Mouse (Mus musculus) heart, postnatal 14 days (tissue): ENCODE measurements at regions not wholly inside any gene's neighbourhood (a gene's known extent, or its start where the extent isn't known, plus 50 kb on each side); places are given as distances from the start of the nearest gene placed in this dataset.
"Not testable (repeated sequence)": the region's sequence is repeated elsewhere in the genome, so short reads cannot be mapped to it uniquely, and the experiment has no call there.

ENCODE experiments used
- DNase-seq, 2 experiments: peaks; one replicate each; pipeline ENCODE4 v3.0.0; 2021 to 2022
- intact Hi-C: fragments of 180-260 bp; cut with DNase I; formaldehyde crosslinking; loops from one replicate; pipeline ENCODE4 v1.15.1; 2025

DNA sequence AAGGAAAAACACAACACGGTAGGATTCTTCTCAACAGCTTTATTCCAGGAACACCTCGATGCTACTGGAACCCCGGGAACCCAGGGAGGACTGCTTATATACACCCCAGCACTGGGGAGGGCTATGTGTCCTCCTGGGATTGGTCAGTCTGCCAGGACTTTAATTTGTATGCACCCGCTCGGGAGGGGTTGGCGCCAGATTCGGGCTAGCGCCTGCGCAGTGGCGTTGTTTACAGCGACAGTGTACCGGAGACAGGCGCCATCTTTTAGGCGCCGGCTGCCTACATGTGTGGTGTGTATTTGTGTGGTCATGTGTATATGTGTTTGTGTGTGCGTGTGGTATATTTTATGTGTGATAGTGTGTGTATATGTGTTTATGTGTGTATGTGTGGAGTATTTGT, 191.4 kb downstream of the Cdca7 start:
- intact Hi-C loops, DNase-seq: not testable (repeated sequence)

DNA sequence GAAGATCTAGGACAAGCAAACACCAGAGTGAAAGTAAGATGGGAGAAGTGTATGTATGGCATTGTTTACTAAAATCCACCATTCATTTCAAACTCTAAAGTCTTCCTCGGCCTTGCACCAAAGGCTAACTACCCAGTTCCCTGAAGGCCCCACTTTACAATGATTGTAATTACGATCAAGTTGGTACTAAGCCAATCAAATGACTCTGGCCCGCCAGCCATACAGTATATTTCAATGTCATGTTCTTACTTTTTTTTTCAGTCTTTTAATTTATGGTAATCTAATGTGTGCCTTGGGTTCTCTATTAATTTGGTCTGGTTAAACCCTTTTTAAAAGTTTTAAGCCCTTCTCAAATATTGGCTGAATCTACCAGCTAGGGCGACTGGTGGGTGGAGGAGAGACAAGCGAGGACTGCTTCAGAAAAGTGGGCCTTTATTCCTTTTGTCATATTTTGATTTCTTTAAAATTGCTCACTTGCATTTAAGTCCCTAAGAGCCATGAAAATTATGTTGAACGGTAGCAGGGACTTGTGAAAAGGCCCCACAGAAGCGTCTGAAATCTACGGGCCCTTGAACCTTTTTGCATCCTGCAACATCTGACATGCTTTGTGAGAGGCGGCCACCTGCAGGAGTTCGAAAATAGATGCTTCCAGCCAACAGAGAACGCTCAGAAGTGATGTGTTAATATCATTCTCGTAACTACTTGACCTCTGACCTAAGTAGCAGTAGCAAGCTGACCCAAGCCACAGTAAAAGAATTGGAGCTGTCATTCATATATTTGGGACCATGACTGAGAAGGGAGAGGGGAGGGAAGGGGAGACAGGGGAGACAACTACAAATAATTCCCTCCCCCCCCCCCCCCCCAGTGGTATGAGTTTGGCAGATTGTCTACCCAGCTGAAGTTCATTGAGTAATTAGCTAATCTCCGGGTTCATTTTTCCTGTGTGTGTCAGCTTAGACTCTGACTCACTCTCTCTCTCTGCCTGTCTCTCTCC, 197.2 kb downstream of the Cdca7 start:
- no peak for DNase-seq
- intact Hi-C loops, result no loop called here

DNA sequence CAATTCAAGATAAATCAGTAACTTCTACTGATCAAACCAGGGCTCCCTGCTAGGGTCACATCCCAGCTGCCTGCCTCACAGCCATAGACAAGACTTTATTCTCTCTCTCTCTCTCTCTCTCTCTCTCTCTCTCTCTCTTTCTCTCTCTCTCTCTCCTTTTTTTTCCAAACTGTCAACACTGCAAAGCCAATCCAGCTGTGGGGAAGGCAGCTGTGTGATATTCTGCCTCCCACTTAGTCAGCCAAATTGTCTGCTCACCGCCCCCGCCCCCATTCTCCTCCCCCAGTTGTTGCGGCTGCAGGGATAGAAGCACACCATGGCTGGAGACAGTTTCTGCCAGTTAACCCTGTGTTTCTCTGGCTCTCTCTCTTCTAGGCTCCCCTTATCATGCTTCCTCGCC, 198.3 kb downstream of the Cdca7 start:
- intact Hi-C loops, result no loop called here
- DNase-seq, result peak; percentile 66 to 71

DNA sequence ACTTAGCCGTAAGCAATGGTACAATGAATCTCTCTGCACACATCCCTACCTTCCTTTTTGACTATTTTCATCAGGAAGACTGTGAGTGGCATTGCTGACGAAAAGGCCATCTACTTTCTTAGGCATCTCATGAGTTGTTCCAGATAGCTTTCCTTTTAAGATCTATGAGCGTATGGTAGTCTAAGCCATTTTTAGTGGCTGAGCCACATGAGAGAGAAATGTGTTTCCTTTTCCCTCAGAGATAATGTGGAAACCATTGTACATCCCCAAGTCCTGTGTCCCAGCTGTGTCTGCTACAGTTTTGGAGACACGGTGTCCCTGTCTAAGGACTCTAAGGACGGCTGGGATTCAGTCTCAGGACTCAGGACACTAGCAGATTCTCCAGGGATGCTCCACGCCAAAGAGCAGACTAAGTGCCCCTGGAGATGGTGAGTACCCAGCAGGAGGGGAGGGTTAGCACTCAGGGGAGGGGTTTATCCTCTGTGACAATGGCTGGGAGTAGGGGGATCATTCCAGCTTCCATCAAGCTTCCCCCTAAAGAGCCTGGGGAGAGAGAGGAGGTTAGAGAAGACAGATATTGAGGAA, 199.0 kb downstream of the Cdca7 start:
- intact Hi-C loops, result no loop called here
- DNase-seq, result peak in 1 of 2 experiments; percentile 10

DNA sequence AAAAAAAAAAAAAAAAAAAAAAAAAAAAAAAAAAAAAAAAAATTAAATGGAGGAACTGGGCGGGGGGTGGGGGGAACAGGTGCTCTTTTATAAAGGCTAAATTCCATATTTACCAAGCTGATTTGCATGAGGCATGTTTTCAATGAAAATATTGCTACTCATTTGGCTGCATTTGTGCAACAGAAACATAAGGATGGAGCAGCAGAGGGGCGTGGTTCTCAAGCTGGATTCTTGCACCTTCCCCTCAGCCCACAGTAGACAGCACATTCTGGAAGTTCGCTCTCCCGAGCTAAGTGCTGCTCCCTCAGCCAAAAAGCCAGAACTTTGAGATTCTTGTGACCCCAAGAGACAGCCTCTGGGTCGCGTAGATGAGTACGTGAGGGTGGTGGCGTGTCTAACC, 201.8 kb downstream of the Cdca7 start:
- DNase-seq, result no peak
- intact Hi-C loops, result no loop called here

DNA sequence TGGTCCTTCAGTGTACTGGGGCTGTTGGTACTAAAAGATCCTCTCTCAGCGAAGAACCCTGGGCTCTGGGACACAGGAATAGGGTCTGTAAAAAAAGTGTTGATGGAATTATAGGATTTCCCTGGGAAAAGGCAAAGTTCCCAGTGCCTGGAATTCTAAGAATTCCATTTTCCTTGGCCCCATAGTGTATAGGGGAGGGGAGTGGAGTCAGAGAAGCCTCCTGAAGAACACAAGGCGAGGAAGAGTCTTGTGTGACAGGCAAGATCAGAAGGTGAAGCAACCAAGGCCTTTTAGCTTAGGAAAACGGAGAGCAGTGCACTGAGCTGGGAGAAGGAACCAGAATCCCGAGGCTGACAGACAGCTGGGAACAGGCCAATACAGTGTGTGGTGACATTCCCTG, 212.1 kb downstream of the Cdca7 start:
- DNase-seq, result no peak
- intact Hi-C loops, result no loop called here

DNA sequence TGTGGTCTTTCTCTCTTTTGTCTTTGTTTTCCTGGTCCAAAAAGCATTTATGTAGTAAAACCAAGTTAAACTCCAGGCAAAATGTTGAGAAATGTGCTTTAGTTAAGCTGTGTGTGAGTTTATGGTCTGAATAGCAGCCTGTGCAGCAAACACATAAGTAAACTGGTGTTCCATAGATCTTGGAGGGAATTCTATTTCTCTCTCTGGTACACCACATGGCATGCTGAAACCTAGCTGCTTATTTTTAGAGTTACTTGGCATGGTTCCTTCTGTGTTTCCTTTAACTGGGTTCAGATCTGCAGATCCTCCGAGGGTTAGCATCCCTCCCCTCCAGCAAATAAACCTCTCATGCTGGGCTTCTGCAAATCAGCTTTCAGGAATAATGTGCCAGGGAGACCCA, 225.1 kb downstream of the Cdca7 start:
- intact Hi-C loops, result no loop called here
- no peak for DNase-seq

DNA sequence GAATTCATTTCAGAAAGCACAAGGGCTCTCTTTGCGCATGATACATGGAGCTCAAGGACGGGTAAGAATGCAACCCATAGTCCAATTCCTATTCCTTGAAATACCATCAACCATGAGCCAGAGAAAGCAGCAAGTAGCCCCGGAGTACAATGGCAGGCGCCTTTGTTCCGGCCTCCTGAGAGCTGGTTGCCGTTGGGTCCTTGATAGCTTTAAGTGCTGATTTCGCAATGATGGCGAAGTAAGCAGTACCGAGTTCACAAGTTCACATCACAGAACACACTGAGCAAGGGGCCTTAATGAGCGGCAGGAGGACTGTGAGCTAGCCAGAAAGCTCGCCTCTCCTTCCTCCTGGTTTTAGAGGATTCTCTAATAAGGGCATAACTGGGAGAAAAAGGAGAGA, 227.3 kb downstream of the Cdca7 start:
- intact Hi-C loops, result no loop called here
- DNase-seq, result no peak

DNA sequence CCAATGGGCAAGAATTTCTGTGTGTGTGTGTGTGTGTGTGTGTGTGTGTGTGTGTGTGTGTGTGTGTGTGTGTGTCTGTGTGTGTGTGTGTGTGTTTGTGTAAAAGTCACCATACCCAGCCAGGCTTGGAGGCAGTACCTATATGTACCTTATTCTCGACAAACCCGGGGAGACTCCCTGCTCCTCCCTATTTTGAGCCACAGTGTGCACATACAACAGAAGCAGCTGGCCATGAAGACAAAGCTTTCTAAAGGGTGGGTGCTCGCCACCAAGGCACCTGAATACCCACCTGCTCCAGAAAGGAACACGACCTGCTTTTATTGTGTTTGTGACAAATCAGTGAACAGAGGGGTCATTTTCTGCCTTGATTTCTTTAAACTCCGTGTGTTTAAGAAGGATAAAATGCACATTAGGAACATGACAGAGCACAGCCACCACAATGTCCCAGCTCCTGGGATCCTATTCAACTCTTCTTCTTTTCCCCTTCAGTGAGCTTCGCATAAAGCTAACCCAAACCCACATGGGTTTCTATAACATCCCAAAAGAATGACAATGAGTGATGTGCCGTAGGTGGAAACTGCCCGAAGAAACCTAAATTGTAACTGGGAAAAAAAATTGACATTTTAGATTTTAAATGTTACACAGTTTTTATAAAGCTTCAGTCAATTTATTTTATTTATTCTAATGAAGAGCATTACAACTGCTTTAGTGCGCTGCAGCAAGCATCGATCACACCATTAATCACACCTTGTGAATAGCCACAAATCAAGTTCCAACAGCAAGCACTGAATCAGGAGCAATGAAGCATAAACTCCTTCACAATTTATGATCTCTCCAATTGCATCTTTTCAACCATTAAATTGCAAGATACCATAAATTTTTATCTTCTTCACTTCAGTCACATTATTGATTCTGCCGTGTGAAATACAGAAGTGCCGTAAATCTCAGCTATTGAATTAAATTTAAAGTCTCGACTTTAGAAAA, 232.0 kb downstream of the Cdca7 start:
- intact Hi-C loops, result no loop called here

DNA sequence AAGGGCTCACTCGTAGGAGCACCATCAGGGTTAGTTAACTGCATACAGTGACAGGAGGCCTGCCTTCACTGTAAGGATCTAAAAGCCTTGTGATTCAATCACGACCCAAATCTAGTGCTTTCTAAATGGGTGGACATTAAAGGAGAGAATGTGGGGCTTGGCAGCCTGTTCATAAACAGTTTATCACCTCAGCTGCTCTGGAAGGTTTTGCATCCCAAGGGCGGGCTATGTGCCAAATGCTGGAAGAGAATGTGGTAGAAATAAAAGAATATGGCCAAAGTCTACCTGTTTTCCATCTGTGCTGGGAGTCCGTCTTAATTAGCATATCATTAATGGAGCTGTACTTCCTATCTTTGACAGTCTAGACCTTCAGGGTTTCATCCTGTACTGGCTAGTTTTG, 241.0 kb downstream of the Cdca7 start:
- intact Hi-C loops, result no loop called here

More for the DNA sequence above, 232.0 kb downstream of the Cdca7 start:
- DNase-seq, result no peak

DNA sequence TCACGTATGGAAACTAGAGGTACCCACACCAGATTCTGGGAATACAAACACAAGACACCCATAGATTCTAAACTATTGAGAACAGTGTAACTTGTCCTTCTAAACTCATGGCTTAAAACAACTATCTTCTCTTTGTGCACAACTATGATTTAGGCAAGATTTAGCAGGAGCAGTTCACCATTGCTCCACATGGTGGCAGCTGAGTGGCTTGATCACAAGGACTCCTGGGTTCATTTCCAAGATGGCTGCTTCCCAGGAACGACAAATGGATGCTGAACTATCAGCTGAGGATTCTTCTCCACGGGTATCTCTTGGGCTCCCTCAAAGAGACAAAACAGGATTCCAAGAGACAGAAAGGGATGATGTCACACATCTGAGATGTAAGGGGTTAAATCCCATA, 251.5 kb downstream of the Sp3 start:
- DNase-seq, result peak; percentile 55 to 81
- intact Hi-C loops, result loop anchor here (2.0 to 10.0 kb wide), 3 partner anchors 214 to 549 kb away; no protein-coding TSS in a partner anchor

More for the DNA sequence above, 241.0 kb downstream of the Cdca7 start:
- DNase-seq, result no peak

DNA sequence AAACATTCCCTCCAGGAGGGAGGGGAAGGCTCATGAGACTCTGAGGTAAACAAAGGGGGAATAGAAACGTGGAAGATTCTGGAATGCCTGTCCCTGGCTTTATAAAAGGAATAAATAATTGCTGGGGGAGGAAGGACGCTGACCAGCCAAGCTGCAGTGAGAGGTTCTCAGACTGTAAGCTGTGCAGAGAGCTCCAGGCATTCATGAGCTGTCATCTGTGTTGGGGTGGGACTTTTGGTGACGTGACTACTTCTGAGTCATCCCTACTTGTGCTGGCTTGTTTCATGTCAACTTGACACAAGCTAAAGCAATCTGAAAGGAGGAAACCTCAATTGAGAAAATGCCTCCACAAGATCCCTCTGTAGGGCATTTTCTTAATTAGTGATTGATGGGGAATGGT, 246.9 kb downstream of the Sp3 start:
- no peak for DNase-seq
- intact Hi-C loops, result loop anchor here (5.0 kb wide), 1 partner anchor 334 kb away; no protein-coding TSS in a partner anchor

DNA sequence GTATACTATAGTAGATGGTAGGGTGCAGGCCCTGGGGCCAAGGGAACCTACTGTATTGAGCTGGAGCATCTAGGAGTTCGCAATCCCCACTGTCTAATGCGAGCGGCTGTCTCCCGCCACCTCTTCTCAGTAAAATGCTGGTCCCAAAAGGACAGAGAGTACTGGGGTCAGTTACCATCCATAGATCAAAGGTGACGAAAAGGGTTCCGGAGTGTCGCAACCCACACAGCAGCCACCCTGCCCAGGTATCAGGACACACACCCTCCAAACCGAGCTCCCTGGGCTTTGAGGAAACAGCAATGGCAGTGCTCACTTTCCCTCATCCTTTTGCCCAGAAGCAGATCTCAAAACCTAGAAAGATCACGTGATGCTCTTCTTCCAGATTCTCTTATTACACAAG, 245.2 kb downstream of the Sp3 start:
- intact Hi-C loops, result no loop called here
- DNase-seq, result no peak

DNA sequence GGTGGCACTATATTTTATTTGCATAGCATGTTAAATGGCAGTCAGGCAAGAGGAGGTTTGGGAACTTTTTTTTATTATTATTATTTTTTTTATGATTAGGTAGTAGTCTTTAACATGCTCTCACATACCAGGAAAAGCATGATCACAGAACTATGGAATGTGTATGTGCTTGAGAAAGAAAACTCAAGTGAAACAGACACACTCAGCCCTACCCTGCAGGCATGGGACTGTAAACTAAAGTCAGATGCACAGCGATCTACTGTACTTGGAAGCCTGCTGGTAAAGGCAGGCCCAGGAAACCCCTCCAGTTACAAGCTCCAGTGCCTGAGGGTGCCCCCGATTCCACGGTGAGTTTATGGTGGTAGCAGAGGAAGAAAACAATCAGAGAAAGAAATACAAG, 243.6 kb downstream of the Sp3 start:
- intact Hi-C loops, result no loop called here

DNA sequence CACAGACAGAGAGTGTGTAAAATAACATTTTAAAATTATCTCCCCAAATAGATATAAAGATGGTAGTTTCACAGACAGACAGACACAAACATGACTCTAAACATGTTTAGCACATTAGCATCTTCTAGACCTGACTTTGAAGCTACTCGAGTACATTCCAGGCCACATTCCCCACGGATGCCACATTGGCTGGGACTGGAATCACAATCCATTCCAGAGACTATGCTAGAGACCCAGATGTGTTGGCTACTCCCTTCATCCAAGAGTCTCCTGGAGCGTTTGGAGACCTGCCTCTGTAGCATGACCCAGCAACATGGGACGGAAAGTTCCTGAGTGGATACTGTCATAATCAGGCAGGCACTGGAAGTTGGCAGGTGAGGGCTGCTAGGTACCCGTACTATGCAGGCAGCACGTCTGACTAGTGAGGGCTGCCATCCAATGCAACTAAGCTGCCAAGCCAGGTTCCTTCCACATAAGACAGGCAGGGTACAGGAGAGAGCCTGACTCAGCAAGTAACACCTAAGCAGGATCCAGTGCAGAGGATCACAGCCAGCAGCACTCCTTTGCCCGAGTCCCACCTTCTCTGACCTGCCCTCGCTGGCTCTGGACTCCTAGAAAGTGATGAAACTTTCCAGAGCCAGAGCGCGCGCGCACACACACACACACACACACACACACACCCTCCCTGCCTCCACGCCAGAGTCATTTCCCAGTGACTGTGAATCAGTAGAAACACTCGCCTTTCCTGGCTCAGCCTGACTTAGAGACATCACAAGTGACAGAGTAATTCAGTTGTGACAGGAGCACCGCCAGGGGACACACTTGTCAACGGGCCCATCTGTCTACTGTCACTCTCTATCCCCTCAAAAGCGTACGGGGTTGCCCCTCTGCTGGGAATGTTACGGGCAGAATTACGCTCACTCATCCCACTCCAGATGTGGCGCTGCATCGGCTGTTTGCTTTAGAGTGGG, 239.6 kb downstream of the Sp3 start:
- intact Hi-C loops, result no loop called here
- DNase-seq, result peak; percentile 41 to 57

More for the DNA sequence above, 243.6 kb downstream of the Sp3 start:
- DNase-seq, result no peak

DNA sequence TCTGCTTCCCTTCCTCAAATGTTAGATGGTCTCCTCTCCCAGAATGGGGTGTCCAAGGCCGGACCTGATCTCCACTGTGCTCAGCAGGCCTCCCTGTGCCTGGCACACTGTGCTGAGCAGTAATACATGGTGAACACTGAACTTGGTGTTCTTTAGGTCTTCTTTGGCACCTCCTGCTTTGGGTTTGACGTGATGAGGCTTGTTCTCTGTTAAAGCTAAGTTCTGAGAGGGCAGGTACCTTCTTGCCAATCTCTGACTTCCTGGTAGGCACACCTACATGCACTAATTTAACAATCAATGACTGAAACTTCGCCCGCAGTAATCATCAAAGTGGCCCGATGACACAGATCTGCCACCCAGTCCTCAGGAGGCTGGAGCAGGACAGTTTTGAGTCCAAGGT, 238.5 kb downstream of the Sp3 start:
- no peak for DNase-seq
- intact Hi-C loops, result no loop called here

DNA sequence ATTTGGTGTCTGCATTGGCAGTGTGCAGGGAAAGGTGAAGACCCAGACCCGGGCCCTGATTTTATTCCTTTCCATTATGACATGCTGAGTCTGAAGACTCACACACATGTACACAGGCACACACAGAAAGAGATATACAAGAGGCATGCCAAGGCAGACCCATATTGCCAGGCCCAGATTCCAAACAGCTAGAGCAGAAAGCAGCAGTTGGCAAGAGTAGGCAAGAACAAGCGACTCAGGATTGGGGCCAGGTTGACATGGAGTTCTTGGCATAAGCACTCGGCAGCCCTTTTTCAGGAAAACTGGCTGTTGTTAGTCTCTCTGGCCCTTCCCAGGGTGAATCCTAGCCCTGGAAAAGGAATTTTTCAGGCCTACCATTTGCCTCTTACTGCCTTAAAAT, 236.6 kb downstream of the Sp3 start:
- DNase-seq, result peak; percentile 13 to 33

DNA sequence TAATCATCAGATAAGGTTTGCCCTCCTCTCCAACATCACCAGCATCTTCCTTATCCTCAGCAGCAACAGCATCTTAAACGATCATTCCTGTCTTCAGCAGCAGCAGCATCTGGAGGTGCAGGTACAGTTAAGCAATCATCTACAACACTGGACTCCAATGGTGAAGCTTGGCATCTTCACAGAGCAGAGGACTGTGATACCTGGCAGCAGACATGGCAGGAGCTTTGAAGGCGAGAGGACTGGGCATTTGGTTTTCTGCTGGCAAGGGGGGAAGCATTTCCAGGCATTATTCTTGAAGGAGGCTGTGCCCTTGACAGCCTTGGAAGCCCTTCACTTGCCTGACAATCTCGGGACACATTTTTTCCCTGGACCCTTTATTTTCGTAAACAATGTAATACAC, 235.3 kb downstream of the Sp3 start:
- intact Hi-C loops, result no loop called here
- no peak for DNase-seq

More for the DNA sequence above, 236.6 kb downstream of the Sp3 start:
- intact Hi-C loops, result no loop called here

DNA sequence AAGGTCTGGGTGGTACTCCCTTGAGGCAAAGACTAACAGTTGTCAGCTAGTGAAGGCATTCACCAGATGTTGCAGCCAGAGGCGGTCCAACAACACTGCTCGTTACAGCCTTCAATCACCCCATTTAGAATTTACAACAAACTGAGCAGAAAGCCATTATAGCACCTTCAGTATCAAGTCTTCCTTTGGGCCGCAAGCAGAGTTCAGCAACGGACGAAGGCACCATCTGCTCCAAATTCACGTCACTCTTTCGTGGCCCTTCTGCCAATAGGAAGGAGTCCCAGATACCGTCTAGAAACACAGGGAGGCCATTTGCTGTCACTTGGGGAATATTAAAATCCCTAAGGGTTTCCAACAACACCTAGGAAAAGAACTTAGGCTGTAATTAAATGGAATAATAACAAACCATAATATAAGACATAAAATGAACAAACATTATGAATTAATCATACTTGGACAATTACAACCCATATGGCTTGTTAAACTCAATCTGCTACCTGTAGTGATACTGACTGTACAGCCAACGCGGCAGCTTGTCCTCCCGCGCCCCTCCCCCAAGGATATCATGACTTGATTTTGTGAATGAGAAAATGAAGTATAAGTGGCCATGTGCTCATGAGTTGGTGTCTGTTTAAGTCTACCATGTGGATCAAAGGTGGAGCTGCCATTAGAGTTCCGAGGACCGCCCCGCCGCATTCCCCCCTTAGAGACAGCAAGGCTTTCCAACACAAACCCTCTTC, 233.6 kb downstream of the Sp3 start:
- intact Hi-C loops, result no loop called here
- DNase-seq, result no peak
